Mouse (Mus musculus) ES-Bruce4 (cell line): ENCODE data around the gene Vat1l. TPM values are rescaled to one million over a fixed set of nuclear protein-coding genes. Genes with fewer than 3 reads are reported as not detected.

Source experiments
- H3K27ac ChIP-seq: 2 replicates; pipeline ENCODE4 v1.5.1; 2012; ENCODE audit warnings: low read length, inconsistent platforms; ENCODE audit not compliant: insufficient read depth
- H3K27me3 ChIP-seq: 2 replicates; pipeline ENCODE4 v1.6.1; 2012; ENCODE audit warnings: mild to moderate bottlenecking, low read length, inconsistent platforms; ENCODE audit not compliant: control insufficient read depth, poor library complexity, insufficient read depth, severe bottlenecking
- H3K36me3 ChIP-seq: 2 replicates; pipeline ENCODE4 v1.6.1; 2012; ENCODE audit warnings: inconsistent platforms, mild to moderate bottlenecking, low read length, moderate library complexity; ENCODE audit not compliant: control insufficient read depth, poor library complexity, insufficient read depth, severe bottlenecking
- H3K4me1 ChIP-seq: one replicate; pipeline ENCODE4 v1.8.1; 2011; ENCODE audit warnings: low read length; ENCODE audit not compliant: control insufficient read depth, insufficient read depth
- H3K4me3 ChIP-seq: 2 replicates; pipeline ENCODE4 v1.5.1; 2011; ENCODE audit warnings: low read depth, mild to moderate bottlenecking, low read length
- H3K9ac ChIP-seq: 2 replicates; pipeline ENCODE4 v1.6.1; 2012; ENCODE audit warnings: low read depth, mild to moderate bottlenecking, inconsistent platforms; ENCODE audit not compliant: poor library complexity, severe bottlenecking
- H3K9me3 ChIP-seq: replicated peaks from 2 replicates; pipeline ENCODE4 v1.6.1; 2012; ENCODE audit warnings: mild to moderate bottlenecking, low read length, inconsistent platforms; ENCODE audit not compliant: control insufficient read depth, poor library complexity, insufficient read depth, severe bottlenecking
- CTCF ChIP-seq: IDR thresholded peaks from one replicate; pipeline ENCODE4 v1.8.1; 2011; ENCODE audit warnings: low read depth, low read length
- EP300 ChIP-seq: IDR thresholded peaks from 2 replicates; pipeline ENCODE4 v1.6.1; 2011; ENCODE audit warnings: low read depth, low read length; ENCODE audit not compliant: insufficient read depth
- POLR2A ChIP-seq: IDR thresholded peaks from one replicate; pipeline ENCODE4 v1.8.1; 2011; ENCODE audit warnings: low read length; ENCODE audit not compliant: insufficient read depth
- polyA plus RNA-seq: library from polyadenylated mRNA; stranded (reverse); fragments of >200 nt; gene quantifications from 2 replicates; pipeline ENCODE4 v1.2.4, GENCODE M21; 2011; ENCODE audit warnings: low read depth; ENCODE audit not compliant: missing spikeins, insufficient read depth, insufficient read length

The Vat1l gene
- polyA plus RNA-seq, 1 experiment = 1.1 TPM

DNA sequence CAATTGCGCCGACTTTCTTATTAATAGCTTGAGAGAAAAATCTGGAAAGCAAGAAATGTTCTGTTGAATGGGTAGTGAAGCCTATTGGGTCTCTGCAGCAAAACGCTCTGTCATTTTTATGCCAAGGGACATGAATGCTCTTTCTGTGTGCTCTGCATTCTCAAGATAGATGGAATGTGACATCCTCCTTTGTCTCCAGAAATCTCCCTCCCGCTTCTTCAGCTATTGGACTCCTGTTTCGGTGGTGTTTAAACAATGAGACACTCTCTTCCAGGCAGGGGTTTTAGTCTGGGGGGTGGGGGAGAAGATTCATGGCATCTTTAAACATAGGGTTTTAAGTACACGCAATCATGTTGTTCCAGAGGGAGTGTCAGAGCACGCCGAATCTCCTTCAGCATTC is 130.3 kb downstream of the Vat1l start:
- H3K36me3 ChIP-seq = no peaks in the 10 kb centered on the region
- H3K9me3 ChIP-seq = peaks cover 7% of the 10 kb centered on the region; the same call in 1 of the 2 replicates
- no peak overlapping the region for H3K27ac ChIP-seq

GRCm38 (mm10) chr8:114342276-114342675 is 136.9 kb downstream of the Vat1l start:
- Histone ChIP-seq H3K9me3 (no peaks in the 10 kb centered on the region), H3K4me1 (no peaks in the 10 kb centered on the region), H3K27ac (no peak overlapping the region), H3K36me3 (no peaks in the 10 kb centered on the region), H3K4me3 (no peak overlapping the region), H3K9ac (no peak overlapping the region), H3K27me3 (peaks cover 1% of the 10 kb centered on the region; the same call in 1 of the 2 replicates)
- TF ChIP-seq CTCF = peak; percentile 70
- TF ChIP-seq POLR2A = no peak

More for the DNA sequence above, 130.3 kb downstream of the Vat1l start:
- Histone ChIP-seq H3K4me3 (no peak overlapping the region), H3K4me1 (no peaks in the 10 kb centered on the region), H3K9ac (no peak overlapping the region), H3K27me3 (peaks cover 3% of the 10 kb centered on the region; the same call in 1 of the 2 replicates)
- no peak for TF ChIP-seq CTCF
- no peak for TF ChIP-seq EP300
- TF ChIP-seq POLR2A = no peak

DNA sequence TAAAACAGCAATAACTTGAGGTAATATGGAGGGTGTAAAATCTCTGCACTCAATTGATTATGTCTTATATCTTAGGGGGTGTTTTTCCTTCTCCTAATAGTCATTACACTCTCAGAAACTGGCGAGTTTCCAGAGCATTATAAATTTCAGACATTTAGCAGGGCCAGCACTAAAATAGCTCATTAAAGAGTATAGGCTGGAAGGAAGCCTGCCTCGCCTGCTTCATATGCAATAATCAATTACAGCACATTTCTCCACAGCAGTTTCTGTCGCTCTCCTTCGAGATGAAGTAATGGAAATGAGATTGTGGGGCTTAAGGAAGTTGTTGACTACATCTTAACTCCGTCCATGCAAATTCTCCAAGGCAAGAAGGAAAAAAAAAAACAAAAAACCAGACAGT is 139.4 kb downstream of the Vat1l start:
- no peak overlapping the region for H3K9ac ChIP-seq
- H3K9me3 ChIP-seq = no peaks in the 10 kb centered on the region
- H3K36me3 ChIP-seq = no peaks in the 10 kb centered on the region
- H3K4me3 ChIP-seq = no peak overlapping the region
- no peaks in the 10 kb centered on the region for H3K4me1 ChIP-seq
- peaks cover 1% of the 10 kb centered on the region; the same call in 1 of the 2 replicates for H3K27me3 ChIP-seq
- H3K27ac ChIP-seq = no peak overlapping the region
- TF ChIP-seq EP300 (no peak), CTCF (no peak), POLR2A (no peak)

- no peaks in the 10 kb centered on the region for H3K9me3 ChIP-seq
- TF ChIP-seq POLR2A (no peak), EP300 (no peak), CTCF (no peak)
- H3K27ac ChIP-seq = no peak overlapping the region
- no peak overlapping the region for H3K4me3 ChIP-seq
- peaks cover under 1% of the 10 kb centered on the region; the same call in 1 of the 2 replicates for H3K27me3 ChIP-seq
- no peak overlapping the region for H3K9ac ChIP-seq
- no peaks in the 10 kb centered on the region for H3K36me3 ChIP-seq
- no peaks in the 10 kb centered on the region for H3K4me1 ChIP-seq
Observed at GRCm38 (mm10) chr8:114346045-114346444, 140.6 kb downstream of the Vat1l start.

GRCm38 (mm10) chr8:114351643-114352427 is 146.4 kb downstream of the Vat1l start:
- H3K4me3 ChIP-seq = no peak overlapping the region
- no peak overlapping the region for H3K9ac ChIP-seq
- no peaks in the 10 kb centered on the region for H3K4me1 ChIP-seq
- no peaks in the 10 kb centered on the region for H3K36me3 ChIP-seq
- no peak for TF ChIP-seq EP300
- no peak for TF ChIP-seq CTCF
- no peak for TF ChIP-seq POLR2A
- no peaks in the 10 kb centered on the region for H3K27me3 ChIP-seq
- no peak overlapping the region for H3K27ac ChIP-seq
- H3K9me3 ChIP-seq = no peaks in the 10 kb centered on the region

DNA sequence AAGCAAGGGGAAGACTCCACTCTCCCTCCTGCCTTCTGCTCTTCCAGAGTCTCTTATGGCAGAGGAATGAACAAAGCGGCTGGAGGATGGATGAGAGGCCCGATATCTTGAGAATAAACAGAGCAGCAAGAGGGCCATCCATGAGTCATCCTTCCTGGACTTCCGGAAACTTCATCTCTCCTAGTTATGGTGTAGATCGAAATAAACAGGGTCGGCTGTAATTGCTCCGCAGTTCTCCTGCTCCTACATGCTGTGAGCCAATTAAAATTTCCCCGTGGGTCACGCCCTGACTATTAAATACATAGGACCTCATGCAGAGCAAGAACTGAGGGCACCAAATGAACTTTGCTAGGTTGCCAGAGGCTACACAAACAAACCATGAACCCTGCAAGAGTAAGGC is 155.1 kb downstream of the Vat1l start:
- no peaks in the 10 kb centered on the region for H3K9me3 ChIP-seq
- H3K27ac ChIP-seq = no peak overlapping the region
- no peaks in the 10 kb centered on the region for H3K36me3 ChIP-seq
- peaks cover 2% of the 10 kb centered on the region; the same call in 1 of the 2 replicates for H3K27me3 ChIP-seq
- H3K4me3 ChIP-seq = no peak overlapping the region
- H3K4me1 ChIP-seq = no peaks in the 10 kb centered on the region
- no peak for TF ChIP-seq EP300
- no peak for TF ChIP-seq POLR2A
- no peak for TF ChIP-seq CTCF
- no peak overlapping the region for H3K9ac ChIP-seq
